Mouse (Mus musculus) layer of hippocampus, adult 8-10 months (tissue): ENCODE data around the gene Crybb1. TPM values are rescaled to one million over a fixed set of nuclear protein-coding genes. Genes with fewer than 3 reads are reported as not detected.

ENCODE experiments used
- DNase-seq, 2 experiments: peaks; one replicate each; pipeline ENCODE4 v3.0.0; 2022; ENCODE audit warnings: low spot score in 2 of 2
- total RNA-seq, 4 experiments: library from RNA; stranded (reverse); gene quantifications; 2 replicates each; pipeline ENCODE4 v1.2.4; 2022

Gene Crybb1
- total RNA-seq, 4 experiments from 2014 or later = 3.5 to 6.2 (median 4.4) TPM

DNA sequence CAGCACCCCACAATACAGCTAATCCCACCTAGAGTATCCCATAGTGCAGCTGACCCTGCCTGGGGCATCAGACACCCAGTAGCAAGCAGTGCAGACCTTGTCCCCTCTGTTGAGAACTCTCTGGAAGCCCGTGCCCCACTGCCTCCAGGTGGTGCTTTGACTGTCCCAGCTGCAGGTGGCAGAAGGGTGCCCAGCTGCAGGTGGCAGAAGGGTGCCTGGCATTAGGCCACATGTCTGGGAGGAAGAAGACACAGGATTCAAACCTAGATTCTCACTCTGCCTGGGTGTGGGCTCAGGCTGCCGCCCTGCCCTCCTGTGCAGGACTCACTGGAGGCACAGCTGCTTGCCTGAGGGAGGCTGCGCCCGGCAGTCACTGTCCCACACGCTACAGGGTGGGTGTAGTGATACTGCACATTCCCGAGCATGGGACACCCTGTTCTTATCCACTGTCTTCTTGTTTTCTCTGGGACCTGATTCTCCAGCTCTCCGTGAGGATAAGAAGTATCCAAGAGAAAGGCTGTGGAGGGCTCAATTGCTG, 30.0 kb downstream of the Crybb1 start:
- no peak for DNase-seq

DNA sequence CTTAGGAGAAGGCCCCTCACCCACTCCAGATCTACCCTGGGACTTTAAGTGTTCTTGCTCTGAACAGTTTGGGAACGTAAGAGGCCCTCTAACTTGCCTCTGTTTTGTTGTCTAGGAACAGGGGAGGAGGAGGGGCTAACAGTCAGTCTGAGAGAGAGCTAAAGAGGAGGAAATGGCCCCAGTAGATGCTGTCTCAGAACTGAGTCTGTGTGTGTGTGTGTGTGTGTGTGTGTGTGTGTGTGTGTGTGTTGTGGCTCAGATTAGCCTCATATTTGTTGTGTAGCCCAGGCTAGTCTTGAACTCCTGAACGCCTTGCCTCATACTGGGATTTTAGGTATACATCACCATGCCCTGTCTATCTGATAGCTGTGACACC, 31.0 kb downstream of the Crybb1 start:
- no peak for DNase-seq

DNA sequence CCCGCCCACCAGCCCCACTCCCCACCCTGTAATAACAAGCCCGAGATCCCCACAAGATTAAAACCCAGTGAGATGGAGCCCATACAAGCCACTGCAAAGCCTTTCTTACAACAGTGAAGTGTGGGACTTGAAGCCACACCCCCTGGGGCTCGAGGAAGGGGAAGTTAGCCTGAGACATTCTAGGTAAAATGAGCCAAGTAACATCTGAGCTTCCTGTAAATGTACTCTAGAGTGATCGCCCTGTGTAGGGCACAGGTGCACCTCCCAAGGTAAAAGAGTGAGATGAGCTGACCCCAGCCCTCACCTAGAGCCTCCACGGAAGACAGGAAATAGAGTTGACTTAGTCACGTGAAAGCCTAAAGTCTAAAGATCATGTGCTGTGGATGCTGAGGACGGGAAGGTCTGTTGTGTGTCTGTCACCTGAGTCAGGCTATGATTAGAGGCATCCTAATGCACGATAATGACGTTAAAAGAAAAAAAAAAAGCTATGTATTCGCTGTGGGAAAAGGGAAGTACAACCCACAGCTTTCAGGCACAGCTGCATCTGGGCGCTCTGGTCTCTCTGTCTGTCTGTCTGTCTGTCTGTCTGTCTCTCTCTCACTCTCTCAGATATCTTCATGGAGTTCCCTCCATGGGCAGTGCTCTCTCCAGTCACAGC, 31.5 kb downstream of the Crybb1 start:
- DNase-seq = no peak

DNA sequence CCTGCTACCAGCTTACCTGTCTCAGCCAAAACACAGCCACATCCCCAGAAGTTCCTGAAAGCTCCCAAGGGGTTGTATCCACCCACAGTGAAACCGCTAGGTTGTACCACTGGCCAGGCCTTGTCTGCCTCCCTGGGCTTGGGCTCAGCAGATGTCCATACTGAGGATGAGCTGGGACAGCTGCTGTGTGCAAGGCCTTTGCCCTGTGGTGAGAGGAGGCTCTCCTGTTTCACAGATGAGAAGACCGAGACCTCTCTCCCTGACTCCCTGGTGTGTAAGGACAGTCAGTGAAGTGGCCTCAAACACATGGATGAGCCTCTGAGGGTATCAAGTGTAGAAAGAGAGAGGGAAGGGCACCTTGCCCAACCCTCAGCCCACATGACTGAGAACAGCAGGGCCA, 32.0 kb downstream of the Crybb1 start:
- DNase-seq = no peak

DNA sequence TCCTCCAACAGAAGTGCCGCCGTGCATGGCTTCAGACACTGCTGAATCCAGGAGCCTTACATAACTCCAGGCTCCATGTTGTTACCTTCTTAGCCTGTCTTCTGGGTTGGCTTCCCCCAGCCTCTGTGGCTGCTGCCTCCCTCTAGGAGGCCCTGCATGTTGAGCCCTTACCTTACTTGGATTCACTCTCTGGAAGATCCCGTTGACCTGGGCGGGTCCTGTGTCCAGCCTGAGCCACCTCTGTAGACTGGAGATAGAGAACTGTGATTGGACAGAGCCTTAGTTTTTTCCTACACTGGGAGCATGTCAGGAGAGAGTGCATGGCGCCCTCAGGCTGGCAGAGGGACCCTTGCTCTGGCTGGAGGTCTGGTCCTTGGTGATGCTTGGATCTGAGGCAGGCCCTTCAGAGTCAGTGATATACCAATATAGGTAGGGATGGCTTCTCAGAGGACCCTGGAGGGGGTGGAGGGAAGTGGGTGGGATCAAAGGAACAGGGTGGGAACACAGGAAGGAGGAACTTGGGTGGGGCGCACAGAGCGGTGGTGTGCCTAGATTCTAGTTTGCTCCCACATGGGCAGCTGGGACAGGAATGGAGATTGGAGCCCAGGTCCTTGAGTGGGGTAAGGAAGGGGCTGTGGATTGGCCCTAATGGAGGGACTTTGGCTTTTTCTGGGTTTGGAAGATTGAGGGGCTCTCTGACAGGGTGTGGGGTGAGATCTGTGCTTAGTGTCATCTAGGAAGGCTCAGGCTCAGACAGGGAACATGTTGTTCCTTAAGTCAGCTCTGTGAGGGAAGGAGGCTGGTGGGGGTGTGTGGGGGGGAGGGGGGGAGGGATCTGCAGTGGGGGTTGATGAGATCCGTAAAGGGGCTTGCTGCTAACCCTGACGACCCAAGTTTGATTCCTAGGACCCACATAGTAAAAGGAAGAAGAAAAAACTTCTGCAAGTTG, 32.9 kb downstream of the Crybb1 start:
- DNase-seq = no peak

DNA sequence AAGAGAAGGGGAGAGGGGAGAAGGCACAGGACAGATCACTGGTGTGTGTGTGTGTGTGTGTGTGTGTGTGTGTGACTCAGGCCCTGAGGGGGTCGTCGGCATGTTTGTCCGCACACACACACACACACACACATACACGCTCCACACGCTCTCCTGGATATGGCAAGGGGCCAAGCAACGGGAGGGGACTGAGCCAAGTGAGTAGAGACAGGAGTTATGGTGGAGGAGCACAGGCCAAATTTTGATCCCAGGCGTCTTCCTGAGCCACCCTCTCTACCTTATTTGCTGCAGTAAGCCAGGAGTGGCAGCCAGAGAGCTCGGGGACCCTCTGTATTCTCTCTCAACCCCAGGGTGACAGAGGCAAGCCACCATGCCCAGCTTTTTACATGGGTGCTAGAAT, 33.6 kb downstream of the Crybb1 start:
- DNase-seq = no peak

DNA sequence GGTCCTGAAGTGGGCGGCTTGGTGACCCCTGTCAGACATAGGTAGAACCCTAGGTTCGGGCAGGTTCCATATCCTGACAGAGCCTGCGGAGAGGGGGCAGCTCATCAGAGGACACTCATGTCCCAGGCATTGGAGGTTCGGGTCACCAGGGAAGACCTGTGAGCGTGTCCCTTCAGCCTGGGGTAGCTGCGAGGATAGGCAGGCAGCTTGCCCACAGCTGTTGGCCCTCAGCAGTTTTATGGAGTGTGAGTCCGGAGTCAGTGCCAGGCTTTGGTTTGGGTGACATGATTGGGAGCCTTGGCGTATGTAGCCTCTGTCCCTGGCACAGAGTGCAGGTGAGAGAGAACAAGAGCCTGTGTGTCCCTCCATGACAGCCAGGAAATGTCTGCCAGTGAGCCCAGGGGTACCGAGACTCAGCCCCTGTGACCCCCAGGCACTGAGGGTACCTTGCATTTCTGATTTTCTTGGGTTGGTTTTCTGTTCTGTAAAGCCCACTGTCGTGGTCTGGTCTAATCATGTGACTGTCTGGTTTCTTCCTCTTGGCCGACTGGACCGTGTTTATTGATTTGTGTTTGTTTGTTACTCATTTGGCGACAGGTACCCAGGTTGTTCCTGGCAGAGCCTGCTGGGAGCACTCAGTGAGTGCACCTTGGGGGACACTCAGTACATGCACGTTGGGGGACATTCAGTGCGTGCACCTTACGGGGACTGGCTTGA, 34.4 kb downstream of the Crybb1 start:
- DNase-seq = no peak

DNA sequence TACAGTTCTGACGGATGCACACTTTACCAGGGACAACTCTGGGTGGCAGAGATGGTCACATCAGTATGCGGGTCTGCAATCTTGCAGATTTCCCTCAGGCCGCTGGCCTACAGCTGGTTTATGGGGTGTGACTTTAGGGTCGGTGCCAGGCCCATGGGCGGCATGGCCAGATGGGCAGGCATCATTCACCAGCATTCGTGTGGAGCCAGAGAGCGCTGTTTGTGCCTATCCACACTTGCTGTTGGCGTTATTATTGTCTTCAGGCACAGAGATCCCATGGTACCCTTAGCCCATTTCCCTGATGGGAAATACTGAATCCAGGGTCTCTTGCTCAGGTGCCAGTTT, 34.9 kb downstream of the Crybb1 start:
- no peak for DNase-seq

DNA sequence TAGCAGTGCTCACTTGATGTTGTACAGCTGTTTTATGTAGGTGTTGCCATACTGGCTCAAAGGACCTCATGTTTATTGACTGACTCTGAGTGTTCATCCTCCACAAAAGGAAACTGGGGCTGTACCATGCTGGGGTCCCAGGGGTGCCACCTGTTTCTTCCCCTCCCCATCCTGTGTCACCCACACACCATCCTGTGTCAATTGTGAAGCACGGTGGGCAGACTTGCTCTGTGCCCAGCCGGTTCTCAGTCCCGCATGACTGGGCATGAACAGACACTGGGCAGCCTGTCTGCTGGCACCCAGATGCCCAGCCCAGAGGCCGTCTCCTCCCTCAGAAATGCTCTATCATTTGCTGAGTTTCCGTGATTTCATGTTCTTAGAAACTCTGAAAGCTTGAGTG, 36.3 kb downstream of the Crybb1 start:
- DNase-seq = no peak

DNA sequence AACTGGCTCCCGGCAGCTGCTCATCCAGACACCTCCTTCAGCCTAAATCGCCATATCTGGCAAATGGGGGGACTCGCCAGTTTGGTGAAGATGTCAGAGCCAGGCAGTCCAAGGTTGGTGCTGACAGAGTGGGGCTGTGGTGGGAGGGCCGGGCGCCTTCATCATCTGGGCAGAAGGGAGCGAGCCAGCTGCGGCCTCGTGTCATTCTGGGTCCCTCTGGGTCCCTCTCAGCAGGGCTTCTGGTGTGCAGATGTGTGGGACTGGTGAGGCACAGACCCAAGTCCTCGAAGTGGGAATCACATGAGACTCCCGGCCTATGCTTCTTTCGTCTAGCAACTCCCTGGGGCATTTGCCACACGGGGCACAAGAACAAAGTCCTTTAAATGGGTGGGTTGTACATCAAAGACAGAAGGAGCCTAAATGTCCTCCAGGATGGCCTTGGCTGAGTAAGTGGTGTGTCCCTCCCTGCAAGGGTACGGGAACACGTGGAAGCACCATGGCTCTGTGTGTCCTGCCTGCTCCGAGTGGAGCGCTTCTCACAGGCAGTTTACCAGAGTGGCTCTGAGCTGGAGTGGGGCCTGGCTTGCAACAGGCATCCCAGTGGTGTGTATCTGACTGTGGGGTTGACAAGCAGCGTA, 36.8 kb downstream of the Crybb1 start:
- no peak for DNase-seq

DNA sequence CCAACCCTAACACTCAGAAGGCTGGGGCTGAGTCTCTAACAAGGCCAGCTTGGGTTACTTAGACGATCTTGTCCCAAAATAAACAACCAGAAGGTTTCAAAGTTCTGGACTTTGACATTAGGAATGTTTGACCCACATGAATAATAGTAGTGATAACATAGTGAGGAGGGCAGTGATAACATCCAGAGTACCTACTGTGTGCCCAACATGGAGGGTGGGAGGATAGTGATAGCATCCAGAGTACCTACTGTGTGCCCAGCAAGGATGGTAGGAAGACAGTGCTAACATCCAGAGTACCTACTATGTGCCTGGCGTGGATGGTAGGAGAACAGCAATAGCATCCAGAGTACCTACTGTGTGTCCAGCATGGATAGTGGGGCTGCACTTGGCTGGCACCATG, 38.2 kb downstream of the Crybb1 start:
- no peak for DNase-seq

DNA sequence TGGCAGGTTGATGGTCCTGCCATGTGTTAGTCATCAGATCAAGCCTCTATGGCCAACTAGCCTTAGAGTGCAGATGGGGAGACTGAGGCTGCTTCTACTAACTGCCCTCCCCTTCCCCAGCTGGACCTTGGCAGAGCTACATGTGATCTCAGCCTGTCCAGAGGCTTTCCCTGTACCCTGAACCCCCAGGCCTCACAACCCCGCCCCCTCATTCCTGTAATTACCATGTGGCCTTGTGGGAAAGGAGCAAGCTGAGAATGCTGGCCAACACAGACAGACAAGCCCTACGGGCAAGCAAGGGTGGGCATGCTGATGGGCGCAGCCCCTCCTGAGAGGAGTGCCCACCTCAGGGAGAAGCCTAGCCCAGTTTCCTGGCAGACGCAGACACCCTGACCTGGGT, 39.1 kb downstream of the Crybb1 start:
- no peak for DNase-seq

DNA sequence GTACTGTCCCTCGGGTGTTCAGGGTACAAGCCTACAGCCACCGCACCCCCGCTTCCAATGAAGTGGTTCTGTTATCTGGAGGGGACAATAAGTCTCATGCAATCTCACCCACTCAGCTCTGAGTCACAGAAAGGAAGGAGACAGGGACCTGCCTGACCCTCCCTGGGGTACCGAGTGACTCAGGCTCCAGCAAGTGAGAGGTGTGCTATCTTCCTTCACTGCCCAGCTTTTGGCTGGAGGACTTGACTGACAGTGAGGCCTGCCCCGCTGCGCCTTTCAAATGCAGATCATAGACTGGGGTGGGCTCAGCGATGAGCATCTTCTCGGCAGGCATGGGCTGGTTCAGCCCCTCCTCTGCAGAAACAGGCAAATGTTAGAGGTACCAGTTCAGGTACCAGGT, 39.5 kb downstream of the Crybb1 start:
- no peak for DNase-seq

DNA sequence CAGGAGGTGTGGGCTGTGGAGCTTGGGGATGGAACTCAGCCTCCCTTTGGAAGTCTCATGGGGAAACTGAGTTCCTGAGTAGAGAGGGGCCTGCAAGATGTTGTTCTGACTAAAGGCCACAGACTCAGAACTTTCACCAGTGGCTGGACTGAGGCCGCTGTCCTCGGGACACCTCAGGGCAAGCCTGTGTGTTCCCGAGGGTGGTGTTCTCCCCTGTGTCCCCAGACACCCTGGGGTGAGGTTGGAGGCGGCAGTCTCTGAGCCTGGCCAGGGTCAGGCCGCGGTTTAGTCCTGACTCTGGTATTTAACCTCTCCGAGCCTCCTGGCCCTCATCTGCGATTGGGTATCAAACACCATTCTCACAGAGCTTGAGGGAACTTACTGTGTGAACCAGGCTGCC, 39.9 kb downstream of the Crybb1 start:
- no peak for DNase-seq

DNA sequence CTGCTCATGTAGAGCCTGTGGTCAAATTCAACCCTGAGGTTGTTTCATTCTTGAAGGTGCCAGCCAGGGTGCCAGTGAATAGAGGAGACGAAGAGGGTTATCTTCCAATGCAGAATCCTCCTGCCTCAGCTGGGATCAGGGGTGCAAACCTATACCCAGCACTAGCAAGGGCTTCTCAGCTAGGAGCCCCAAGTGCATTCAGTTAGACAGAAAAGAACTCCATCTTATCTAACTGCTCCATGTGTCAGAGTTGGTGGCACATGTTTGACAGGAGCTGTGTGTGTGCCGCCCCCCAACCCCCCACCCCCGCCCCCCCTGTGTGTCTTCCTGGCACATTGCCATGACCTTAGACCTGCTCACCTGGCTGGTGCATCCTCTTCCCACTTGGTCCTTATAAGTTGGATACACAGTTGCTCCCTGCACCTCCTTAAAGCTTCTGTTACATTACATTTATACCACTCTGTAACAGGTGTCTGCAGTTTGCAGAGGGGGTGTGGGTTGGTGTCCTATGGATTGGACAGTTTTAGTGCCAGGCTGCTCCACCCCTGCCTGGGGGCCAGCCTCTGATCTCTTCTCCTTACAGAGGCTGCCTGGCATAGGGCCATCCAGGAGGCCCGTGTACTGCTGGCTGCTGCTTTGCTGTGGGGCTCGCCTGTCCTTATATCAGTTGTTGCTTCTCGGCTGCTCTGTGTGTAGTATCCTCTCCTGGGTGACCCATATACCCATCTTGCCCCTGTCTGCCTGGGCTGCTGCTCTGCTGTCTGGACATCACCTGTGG, 41.0 kb downstream of the Crybb1 start:
- DNase-seq = no peak

DNA sequence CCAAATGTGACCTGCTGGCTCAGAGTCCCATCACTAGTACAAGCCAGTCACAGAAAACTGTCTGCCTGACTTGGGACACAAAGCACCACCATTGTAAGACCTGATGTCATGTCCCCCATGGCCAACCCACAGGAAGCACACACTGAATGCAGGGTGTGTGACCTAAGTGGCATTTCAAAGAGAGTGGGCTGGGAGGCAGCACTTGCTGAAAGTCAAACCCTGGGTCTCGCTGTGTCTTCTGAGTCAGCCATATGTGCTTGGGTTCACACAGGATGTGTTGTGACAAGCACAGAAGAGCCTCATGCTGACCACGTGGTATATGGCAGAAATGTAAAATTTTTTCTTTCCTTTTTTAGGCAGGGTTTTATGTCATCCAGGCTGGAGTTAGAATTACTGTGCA, 41.6 kb downstream of the Crybb1 start:
- no peak for DNase-seq

DNA sequence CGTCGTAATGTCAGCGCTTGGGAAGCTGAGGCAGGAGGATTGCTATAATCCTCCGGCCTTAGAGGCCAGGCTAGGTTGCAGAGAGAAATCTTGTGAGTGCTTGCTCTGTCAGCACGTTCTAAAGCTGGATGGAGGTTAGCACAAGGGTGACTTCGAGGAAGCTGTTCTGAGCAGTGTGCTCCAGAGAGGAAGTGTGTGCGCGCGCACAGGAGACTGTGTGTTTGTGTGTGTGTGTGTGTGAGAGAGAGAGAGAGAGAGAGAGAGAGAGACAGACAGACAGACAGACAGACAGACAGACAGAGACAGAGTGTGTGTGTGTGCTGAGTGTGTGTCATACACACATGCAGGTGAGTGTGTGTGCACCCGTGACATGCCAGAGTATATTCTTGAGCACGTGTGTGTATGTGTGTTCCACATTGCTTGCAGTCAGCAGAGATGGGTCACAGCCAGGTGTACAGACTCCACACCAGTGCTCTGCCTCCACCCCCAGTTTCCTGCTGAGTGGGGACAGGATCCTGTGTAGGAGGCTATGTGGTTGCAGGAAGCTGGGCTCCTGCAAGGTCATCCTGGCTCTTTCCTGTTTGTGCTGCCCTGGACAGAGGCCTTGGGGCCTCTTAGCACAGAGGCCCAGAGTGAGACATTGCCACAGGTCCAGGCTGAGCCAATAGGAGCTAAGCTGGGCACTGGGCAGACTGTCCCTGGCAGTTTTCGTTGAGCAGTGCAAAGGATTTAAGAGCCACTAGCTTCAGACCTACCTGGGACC, 42.8 kb downstream of the Crybb1 start:
- no peak for DNase-seq

DNA sequence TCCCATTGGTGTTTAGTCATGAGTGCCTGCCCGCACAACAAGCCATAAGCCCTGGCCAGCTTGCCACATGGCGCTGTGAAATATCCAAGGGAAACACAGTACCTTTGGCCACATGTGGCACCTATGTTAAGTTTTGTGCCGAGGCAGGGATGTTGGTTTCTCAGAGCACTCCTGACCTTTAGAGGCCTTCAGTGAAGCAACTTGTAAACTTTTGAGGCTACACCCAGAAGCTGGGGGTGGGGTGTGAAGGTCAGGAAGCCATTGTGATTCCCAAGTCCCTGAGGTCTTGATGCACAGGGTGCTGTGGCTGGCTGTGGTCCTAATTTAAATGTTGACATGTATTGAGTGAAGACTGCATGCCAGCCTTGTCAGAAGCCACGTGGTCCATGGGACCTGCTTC, 43.8 kb downstream of the Crybb1 start:
- no peak for DNase-seq

DNA sequence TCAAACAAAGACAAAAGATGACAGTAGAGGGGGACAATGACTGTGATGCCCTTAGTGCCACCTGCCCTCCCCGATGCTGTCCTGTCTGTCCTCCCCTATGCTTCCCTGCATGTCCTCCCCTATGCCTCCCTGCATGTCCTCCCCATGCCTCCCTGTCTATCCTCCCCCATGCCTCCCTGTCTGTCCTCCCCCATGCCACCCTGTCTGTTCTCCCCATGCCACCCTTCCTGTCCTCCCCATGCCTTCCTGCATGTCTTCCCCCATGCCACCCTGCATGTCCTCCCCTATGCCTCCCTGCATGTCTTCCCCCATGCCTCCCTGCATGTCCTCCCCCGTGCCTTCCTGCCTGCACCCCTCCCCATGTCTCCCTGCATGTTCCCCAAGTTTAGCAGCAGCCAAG, 44.5 kb downstream of the Crybb1 start:
- DNase-seq = no peak

DNA sequence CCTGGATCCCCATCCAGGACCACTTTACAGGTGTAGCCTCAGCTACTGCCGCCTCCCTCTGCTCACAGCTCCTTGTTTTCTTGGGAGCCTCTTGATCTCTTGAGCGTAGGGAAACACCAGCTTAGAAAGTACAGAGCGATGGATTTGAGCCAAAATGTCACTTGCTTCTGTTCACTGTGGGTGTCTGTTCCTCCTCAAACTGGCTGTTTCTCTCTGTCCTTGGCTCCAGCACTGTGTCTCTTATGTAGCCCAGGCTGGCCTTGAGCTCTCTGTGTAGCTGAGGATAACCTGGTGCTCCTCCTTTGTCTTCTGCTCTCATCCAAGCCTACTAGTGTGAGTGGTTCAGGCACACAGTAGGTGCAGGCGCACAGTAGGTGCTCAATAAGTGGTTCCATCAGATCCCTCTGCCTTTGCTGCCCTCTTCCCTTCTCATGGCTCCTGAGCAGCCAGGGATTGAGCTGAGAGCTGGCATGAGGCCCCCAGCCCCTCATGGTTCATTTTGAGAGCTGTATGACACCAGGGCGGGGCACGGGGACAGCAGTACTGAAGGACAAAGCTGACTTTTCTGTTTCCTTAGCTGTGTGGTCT, 45.2 kb downstream of the Crybb1 start:
- DNase-seq = no peak
